ENCODE assay signal across 15 mouse cellular contexts in the genomic region with DNA sequence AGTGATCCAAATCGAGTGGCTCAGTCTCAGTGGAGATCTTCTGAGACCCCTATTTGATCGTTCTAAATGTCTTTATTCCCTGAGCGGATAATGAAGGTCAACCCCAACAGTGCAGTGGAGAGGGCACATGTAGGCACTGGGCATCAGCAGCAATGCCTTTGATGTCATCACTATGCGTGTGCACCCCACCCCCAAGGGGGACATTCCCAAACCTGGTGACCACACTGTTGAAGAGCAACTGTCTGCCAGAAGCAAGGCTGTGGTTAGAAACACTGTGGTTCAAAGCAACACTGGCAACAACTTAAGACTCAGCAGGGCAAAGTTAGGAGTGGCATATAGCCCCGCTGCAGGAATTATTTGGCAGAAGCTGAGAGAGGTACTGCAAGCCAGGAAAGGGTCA. TPM values are rescaled to one million over a fixed set of nuclear protein-coding genes. Genes with fewer than 3 reads are reported as not detected.
"Had no signal": no experiment of that assay in that cellular context is flagged by ENCODE, and none has a peak within 500 bp of the region (broad histone marks: within the 10 kb centered on the region; RNA-seq: fewer than 3 reads in every experiment).

No protein-coding gene starts in this region.

- ATAC-seq: midbrain, embryonic 13.5 days had no signal

- H3K4me1 ChIP-seq: limb, embryonic 15.5 days; midbrain, embryonic 13.5 days; neural tube, embryonic 12.5 days had no signal

- H3K4me3 ChIP-seq: left cerebral cortex, adult 2 months; limb, embryonic 15.5 days; liver, embryonic 12.5 days; midbrain, embryonic 13.5 days; neural tube, embryonic 12.5 days had no signal

- H3K27ac ChIP-seq: limb, embryonic 15.5 days; midbrain, embryonic 13.5 days; neural tube, embryonic 12.5 days; stomach, postnatal 0 days had no signal

- DNase-seq: kidney, postnatal 10 days; kidney, postnatal 4 days; lung, embryonic 14.5 days; lung, postnatal 10 days; lung, postnatal 4 days; right cerebral cortex, adult 18-20 months; right cerebral cortex, postnatal 25 days; thymus, postnatal 4 days had no signal

RNA-seq across cellular contexts. Expression of gene 4931440F15Rik, which starts 18.1 kb away (rescaled TPM):
- total RNA-seq: neutrophil, adult 5-6 weeks had no signal
